Mouse (Mus musculus) CH12.LX (cell line): ENCODE data around the gene Tbck. TPM values are rescaled to one million over a fixed set of nuclear protein-coding genes. Genes with fewer than 3 reads are reported as not detected.
A peak's percentile ranks its signal among the peaks of the same experiment; 100 is the strongest.

Experiments used
- DNase-seq: peaks from one replicate; pipeline ENCODE4 v3.0.0-alpha.2; 2013; ENCODE audit errors: extremely low read depth
- H3K27ac ChIP-seq: 2 replicates; pipeline ENCODE4 v1.5.1; 2012; ENCODE audit warnings: low read depth, mild to moderate bottlenecking, control low read depth, moderate library complexity; ENCODE audit not compliant: insufficient read depth
- H3K27me3 ChIP-seq: replicated peaks from 2 replicates; pipeline ENCODE3; 2012; ENCODE audit warnings: inconsistent platforms
- H3K36me3 ChIP-seq, 2 experiments: replicated peaks in 1 of 2; 2 replicates each; pipeline versions ENCODE3 to v1.6.1; 2012; ENCODE audit warnings: inconsistent platforms in 1 of 2, low read length in 1 of 2, mild to moderate bottlenecking in 1 of 2, mixed read lengths in 1 of 2, moderate library complexity in 1 of 2; ENCODE audit not compliant: control insufficient read depth in 1 of 2, insufficient read depth in 1 of 2
- H3K4me1 ChIP-seq, 2 experiments: 2 replicates each; pipeline ENCODE4 v1.6.1; 2012; ENCODE audit warnings: inconsistent platforms in 1 of 2, moderate library complexity in 1 of 2; ENCODE audit not compliant: insufficient read depth in 2 of 2, control insufficient read depth in 1 of 2
- H3K4me2 ChIP-seq: 2 replicates; pipeline ENCODE4 v1.6.1; 2012; ENCODE audit warnings: low read depth, mild to moderate bottlenecking, control low read depth; ENCODE audit not compliant: poor library complexity, insufficient read depth, severe bottlenecking
- H3K4me3 ChIP-seq, 3 experiments: fragments of 150-350 bp in 1 of 3; sonication (generic) in 1 of 3; replicated peaks in 1 of 3; 2 replicates each; pipeline versions ENCODE3 to v1.5.1; 2011 to 2012; ENCODE audit warnings: low read depth in 2 of 3, low read length in 2 of 3, mild to moderate bottlenecking in 2 of 3, moderate library complexity in 2 of 3, control low read depth in 1 of 3, improper control_type of control experiment in 1 of 3, inconsistent platforms in 1 of 3, mixed read lengths in 1 of 3; ENCODE audit not compliant: poor library complexity in 1 of 3
- H3K79me2 ChIP-seq: replicated peaks from 2 replicates; pipeline ENCODE4 v1.6.1; 2012; ENCODE audit warnings: mild to moderate bottlenecking, moderate library complexity; ENCODE audit not compliant: control insufficient read depth, poor library complexity, insufficient read depth, severe bottlenecking; ENCODE audit errors: extremely low read depth
- H3K9ac ChIP-seq: 2 replicates; pipeline ENCODE4 v1.6.1; 2012; ENCODE audit warnings: low read depth, mild to moderate bottlenecking, control low read depth, moderate library complexity; ENCODE audit not compliant: insufficient read depth
- H3K9me3 ChIP-seq: replicated peaks from 2 replicates; pipeline ENCODE3; 2012; ENCODE audit warnings: low read length, inconsistent platforms, mixed read lengths
- BHLHE40 ChIP-seq: IDR thresholded peaks from 2 replicates; pipeline ENCODE4 v1.6.1; 2011; ENCODE audit warnings: mild to moderate bottlenecking, low read depth, low read length, improper control_type of control experiment
- CHD1 ChIP-seq: IDR thresholded peaks from 2 replicates; pipeline ENCODE4 v1.6.1; 2012; ENCODE audit warnings: low read depth, low read length, improper control_type of control experiment, inconsistent platforms
- CHD2 ChIP-seq: IDR thresholded peaks from 2 replicates; pipeline ENCODE4 v1.6.1; 2011; ENCODE audit warnings: low read length, improper control_type of control experiment
- CTCF ChIP-seq, 2 experiments: IDR thresholded peaks in 1 of 2; conservative IDR thresholded peaks in 1 of 2; 2 replicates each; pipeline ENCODE4 v1.5.1; 2011 to 2012; ENCODE audit warnings: low read depth in 2 of 2, low read length in 2 of 2, improper control_type of control experiment in 1 of 2, inconsistent platforms in 1 of 2, mild to moderate bottlenecking in 1 of 2, moderate library complexity in 1 of 2
- E2F4 ChIP-seq: IDR thresholded peaks from 2 replicates; pipeline ENCODE4 v1.6.1; 2011; ENCODE audit warnings: low read depth, low read length, improper control_type of control experiment; ENCODE audit not compliant: insufficient replicate concordance
- ELF1 ChIP-seq: IDR thresholded peaks from 2 replicates; pipeline ENCODE4 v1.6.1; 2014; ENCODE audit warnings: low read depth, mild to moderate bottlenecking, inconsistent platforms, low read length, improper control_type of control experiment
- EP300 ChIP-seq: IDR thresholded peaks from 2 replicates; pipeline ENCODE4 v1.6.1; 2011; ENCODE audit warnings: low read length, improper control_type of control experiment
- ETS1 ChIP-seq: conservative IDR thresholded peaks from 2 replicates; pipeline ENCODE4 v1.6.1; 2012; ENCODE audit warnings: low read depth, mild to moderate bottlenecking, inconsistent platforms, low read length, improper control_type of control experiment, moderate library complexity
- GABPA ChIP-seq: IDR thresholded peaks from 2 replicates; pipeline ENCODE4 v1.6.1; 2012; ENCODE audit warnings: low read depth, low read length, improper control_type of control experiment, inconsistent platforms; ENCODE audit not compliant: insufficient replicate concordance
- HCFC1 ChIP-seq: IDR thresholded peaks from 2 replicates; pipeline ENCODE4 v1.6.1; 2012; ENCODE audit warnings: low read depth, mild to moderate bottlenecking, inconsistent platforms, low read length, improper control_type of control experiment
- IRF4 ChIP-seq: IDR thresholded peaks from 2 replicates; pipeline ENCODE4 v1.6.1; 2014; ENCODE audit warnings: low read depth, mild to moderate bottlenecking, inconsistent platforms, low read length, improper control_type of control experiment
- JUN ChIP-seq: IDR thresholded peaks from 2 replicates; pipeline ENCODE4 v1.6.1; 2011; ENCODE audit warnings: low read depth, mild to moderate bottlenecking, low read length, improper control_type of control experiment, moderate library complexity; ENCODE audit not compliant: insufficient read depth
- JUND ChIP-seq: conservative IDR thresholded peaks from 2 replicates; pipeline ENCODE4 v1.6.1; 2011; ENCODE audit warnings: low read depth, low read length, improper control_type of control experiment
- KAT2A ChIP-seq: IDR thresholded peaks from 2 replicates; pipeline ENCODE4 v1.6.1; 2012; ENCODE audit warnings: low read length, improper control_type of control experiment, inconsistent platforms; ENCODE audit not compliant: insufficient replicate concordance
- MAFK ChIP-seq: IDR thresholded peaks from 2 replicates; pipeline ENCODE4 v1.6.1; 2011; ENCODE audit warnings: low read length, improper control_type of control experiment; ENCODE audit not compliant: insufficient replicate concordance
- MAX ChIP-seq: IDR thresholded peaks from 2 replicates; pipeline ENCODE4 v1.6.1; 2011; ENCODE audit warnings: low read length, improper control_type of control experiment
- MAZ ChIP-seq: IDR thresholded peaks from 2 replicates; pipeline ENCODE4 v1.6.1; 2012; ENCODE audit warnings: low read depth, mild to moderate bottlenecking, inconsistent platforms, low read length, improper control_type of control experiment, moderate library complexity
- MEF2A ChIP-seq: IDR thresholded peaks from 2 replicates; pipeline ENCODE4 v1.6.1; 2014; ENCODE audit warnings: low read depth, mild to moderate bottlenecking, inconsistent platforms, low read length, improper control_type of control experiment, borderline replicate concordance
- MXI1 ChIP-seq: IDR thresholded peaks from 2 replicates; pipeline ENCODE4 v1.6.1; 2011; ENCODE audit warnings: mild to moderate bottlenecking, low read depth, low read length, improper control_type of control experiment
- MYC ChIP-seq: IDR thresholded peaks from 2 replicates; pipeline ENCODE4 v1.6.1; 2011; ENCODE audit warnings: low read depth, mild to moderate bottlenecking, improper control_type of control experiment, low read length
- NELFE ChIP-seq: IDR thresholded peaks from 2 replicates; pipeline ENCODE4 v1.6.1; 2011; ENCODE audit warnings: low read depth, low read length, improper control_type of control experiment
- NRF1 ChIP-seq: IDR thresholded peaks from 2 replicates; pipeline ENCODE4 v1.6.1; 2014; ENCODE audit warnings: low read depth, mild to moderate bottlenecking, inconsistent platforms, low read length, improper control_type of control experiment, moderate library complexity
- PAX5 ChIP-seq: IDR thresholded peaks from 2 replicates; pipeline ENCODE4 v1.6.1; 2012; ENCODE audit warnings: low read length, inconsistent platforms, mixed read lengths
- POLR2A ChIP-seq: IDR thresholded peaks from 2 replicates; pipeline ENCODE4 v1.6.1; 2011; ENCODE audit warnings: low read depth, mild to moderate bottlenecking, improper control_type of control experiment, low read length
- POLR2AphosphoS2 ChIP-seq: IDR thresholded peaks from 2 replicates; pipeline ENCODE4 v1.6.1; 2011; ENCODE audit warnings: low read depth, low read length, improper control_type of control experiment
- RAD21 ChIP-seq: IDR thresholded peaks from 2 replicates; pipeline ENCODE4 v1.6.1; 2011; ENCODE audit warnings: low read depth, mild to moderate bottlenecking, low read length, improper control_type of control experiment, moderate library complexity
- RCOR1 ChIP-seq: conservative IDR thresholded peaks from 2 replicates; pipeline ENCODE4 v1.6.1; 2012; ENCODE audit warnings: low read depth, mild to moderate bottlenecking, inconsistent platforms, low read length, improper control_type of control experiment
- SIN3A ChIP-seq: IDR thresholded peaks from 2 replicates; pipeline ENCODE4 v1.6.1; 2012; ENCODE audit warnings: low read length, improper control_type of control experiment, inconsistent platforms
- SMC3 ChIP-seq: IDR thresholded peaks from 2 replicates; pipeline ENCODE4 v1.6.1; 2011; ENCODE audit warnings: low read depth, low read length, improper control_type of control experiment
- TBP ChIP-seq: conservative IDR thresholded peaks from 2 replicates; pipeline ENCODE4 v1.6.1; 2011; ENCODE audit warnings: low read depth, low read length, improper control_type of control experiment
- TCF12 ChIP-seq: IDR thresholded peaks from 2 replicates; pipeline ENCODE4 v1.6.1; 2014; ENCODE audit warnings: low read depth, mild to moderate bottlenecking, inconsistent platforms, low read length, improper control_type of control experiment
- UBTF ChIP-seq: IDR thresholded peaks from 2 replicates; pipeline ENCODE4 v1.6.1; 2012; ENCODE audit warnings: low read depth, mild to moderate bottlenecking, inconsistent platforms, low read length, improper control_type of control experiment, moderate library complexity
- USF1 ChIP-seq: IDR thresholded peaks from 2 replicates; pipeline ENCODE4 v1.6.1; 2014; ENCODE audit warnings: low read depth, mild to moderate bottlenecking, inconsistent platforms, low read length, improper control_type of control experiment
- USF2 ChIP-seq: conservative IDR thresholded peaks from 2 replicates; pipeline ENCODE4 v1.6.1; 2011; ENCODE audit warnings: low read depth, low read length, improper control_type of control experiment
- ZC3H11A ChIP-seq: IDR thresholded peaks from 2 replicates; pipeline ENCODE4 v1.6.1; 2012; ENCODE audit warnings: low read depth, mild to moderate bottlenecking, inconsistent platforms, low read length, improper control_type of control experiment
- ZKSCAN1 ChIP-seq: IDR thresholded peaks from 2 replicates; pipeline ENCODE4 v1.6.1; 2012; ENCODE audit warnings: low read depth, inconsistent platforms, low read length, improper control_type of control experiment, borderline replicate concordance
- ZMIZ1 ChIP-seq: IDR thresholded peaks from 2 replicates; pipeline ENCODE4 v1.6.1; 2012; ENCODE audit warnings: low read depth, mild to moderate bottlenecking, inconsistent platforms, low read length, improper control_type of control experiment
- ZNF384 ChIP-seq: IDR thresholded peaks from 2 replicates; pipeline ENCODE4 v1.6.1; 2012; ENCODE audit warnings: low read depth, low read length, improper control_type of control experiment, inconsistent platforms
- dilution Hi-C: fragments of 300-500 bp; cut with MboI; formaldehyde crosslinking; loops from 2 replicates; pipeline ENCODE4 v1.14.3; 2020; ENCODE audit warnings: low sequenced_read_pairs; ENCODE audit not compliant: extremely low pct_unique_long_range_greater_than_20kb, extremely low pct_ligation_motif_present
- in situ Hi-C: fragments of 300-500 bp; cut with MboI; formaldehyde crosslinking; loops from 3 replicates; pipeline ENCODE4 v1.14.3; 2019; ENCODE audit warnings: low sequenced_read_pairs, low pct_ligation_motif_present, low pct_unique_long_range_greater_than_20kb, mixed read lengths
- polyA plus RNA-seq: library from polyadenylated mRNA; unstranded; fragments of >175 nt; gene quantifications from 2 replicates; pipeline ENCODE4 v1.2.1, GENCODE M21; 2012; ENCODE audit warnings: low read depth; ENCODE audit not compliant: insufficient read length
- total RNA-seq, 2 experiments: library from RNA; depleted of rRNA; stranded (reverse); fragments of 300-350 nt in 1 of 2; fragments of >200 nt in 1 of 2; gene quantifications; 2 replicates each; pipeline ENCODE4 v1.2.3; 2012 to 2014

Gene Tbck
- total RNA-seq (2012; rRNA removed), result 16.9 and 18.7 TPM in 2 replicates
- total RNA-seq (2014; rRNA removed), result 13.7 and 14.5 TPM in 2 replicates
- polyA plus RNA-seq, result 7.4 and 9.2 TPM in 2 replicates

- peak within 1 kb of the TSS; percentile 45 for H3K27ac ChIP-seq
- no peaks in the 10 kb centered on the region for H3K9me3 ChIP-seq
- H3K27me3 ChIP-seq, result no peaks in the 10 kb centered on the region
- in situ Hi-C loops, result loop anchor here (25.0 kb wide), 1 partner anchor 471 kb away; no protein-coding TSS in a partner anchor
- H3K4me2 ChIP-seq, result peak within 1 kb of the TSS; percentile 100
- DNase-seq, result peak; percentile 98
- peaks cover 40% of the 10 kb centered on the region for H3K79me2 ChIP-seq
- peak within 1 kb of the TSS; percentile 56 to 88 (median 83) for H3K4me3 ChIP-seq
- dilution Hi-C loops, result no loop called here
- peaks cover 5 to 33% of the 10 kb centered on the region in 2 experiments for H3K4me1 ChIP-seq
- H3K9ac ChIP-seq, result peak within 1 kb of the TSS; percentile 91
- H3K36me3 ChIP-seq, result peaks cover 14 to 30% of the 10 kb centered on the region in 2 experiments
- TF ChIP-seq ZNF384 (no peak), MAFK (no peak), IRF4 (peak; percentile 87), BHLHE40 (peak; percentile 9), E2F4 (no peak), MAX (peak; percentile 100), RAD21 (no peak; the same call in 1 of the 2 replicates), JUND (no peak; the same call in 1 of the 2 replicates), POLR2A (peak; percentile 89), UBTF (peak; percentile 62; the same call in 1 of the 2 replicates), MYC (peak; percentile 89), PAX5 (no peak), NRF1 (peak; percentile 63), JUN (no peak), TCF12 (peak; percentile 62), CHD1 (no peak; the same call in 1 of the 2 replicates), ETS1 (no peak), MXI1 (peak; percentile 80), RCOR1 (no peak; the same call in 1 of the 2 replicates), KAT2A (peak; percentile 98), EP300 (no peak), GABPA (peak; percentile 76; the same call in 1 of the 2 replicates), CTCF (conservative IDR thresholded peaks at IDR 0.05 in 1 of 2, IDR thresholded peaks at IDR 0.05 in 1 of 2; ENCODE audit: low read depth in 2 of 2, low read length in 2 of 2) (peak in 1 of 2 experiments; percentile 31; a peak in 2 of 4 replicates), USF1 (no peak), ZMIZ1 (no peak; the same call in 1 of the 2 replicates), SIN3A (peak; percentile 97), HCFC1 (peak; percentile 98), MEF2A (peak; percentile 70), POLR2AphosphoS2 (peak; percentile 69; the same call in 1 of the 2 replicates), SMC3 (no peak), CHD2 (peak; percentile 97), NELFE (peak; percentile 93), TBP (peak; percentile 84; the same call in 1 of the 2 replicates), ZC3H11A (no peak), USF2 (no peak), ZKSCAN1 (no peak; the same call in 1 of the 2 replicates), MAZ (peak; percentile 99), ELF1 (peak; percentile 92)
Measured at GRCm38 (mm10) chr3:132683447-132684230, at the start of gene Tbck. TSS of gene Tbck (plus strand) at chr3:132684144.
